Mouse (Mus musculus) liver, adult 10 weeks (tissue): ENCODE measurements around the gene Vmn2r60. TPM values are rescaled to one million over a fixed set of nuclear protein-coding genes. Genes with fewer than 3 reads are reported as not detected.

Source experiments
- polyA plus RNA-seq: library from polyadenylated mRNA; stranded (reverse); fragments of 350-450 nt; fragmentation: Illumina TruSeq; extraction: RNeasy Lipid Tissue Mini Kit (QIAGEN cat#74804); gene quantifications from one replicate; pipeline ENCODE4 v1.2.3, GENCODE M21; 2014; ENCODE audit warnings: low read depth, low replicate concordance

Vmn2r60 gene
- not detected for polyA plus RNA-seq

GRCm38 (mm10) chr7:42107470-42107869 lies at the start of gene Vmn2r60:
Gene Vmn2r60, plus strand, starts transcription at chr7:42107770.

GRCm38 (mm10) chr7:42058923-42059322 lies 48.6 kb upstream of the Vmn2r60 start, which contains the start of gene Vmn2r59:
Gene Vmn2r59, minus strand, starts transcription at chr7:42059023.

Other genes starting within 250 kb of the Vmn2r60 start
- gene Vmn2r58, start 235.1 kb upstream of the Vmn2r60 start, polyA plus RNA-seq, result not detected
- not detected for gene Vmn2r59, start 48.7 kb upstream of the Vmn2r60 start, polyA plus RNA-seq
- not detected for gene Vmn2r61, start 152.3 kb downstream of the Vmn2r60 start, polyA plus RNA-seq